Mouse (Mus musculus) C3H10T1/2 (cell line): ENCODE data around the gene D11Wsu47e. TPM values are rescaled to one million over a fixed set of nuclear protein-coding genes. Genes with fewer than 3 reads are reported as not detected.

Experiments
- polyA plus RNA-seq, 2 experiments: library from polyadenylated mRNA; unstranded; fragments of >200 nt; fragmentation: generic; extraction: Trizol; gene quantifications; one replicate each; pipeline ENCODE4 v1.2.1; 2012; ENCODE audit warnings: missing spikeins in 2 of 2

The D11Wsu47e gene
- polyA plus RNA-seq: 10 to 100 TPM in 1 of 2 experiments, 1 to 10 TPM in 1; 8.5 to 21.0 TPM

DNA sequence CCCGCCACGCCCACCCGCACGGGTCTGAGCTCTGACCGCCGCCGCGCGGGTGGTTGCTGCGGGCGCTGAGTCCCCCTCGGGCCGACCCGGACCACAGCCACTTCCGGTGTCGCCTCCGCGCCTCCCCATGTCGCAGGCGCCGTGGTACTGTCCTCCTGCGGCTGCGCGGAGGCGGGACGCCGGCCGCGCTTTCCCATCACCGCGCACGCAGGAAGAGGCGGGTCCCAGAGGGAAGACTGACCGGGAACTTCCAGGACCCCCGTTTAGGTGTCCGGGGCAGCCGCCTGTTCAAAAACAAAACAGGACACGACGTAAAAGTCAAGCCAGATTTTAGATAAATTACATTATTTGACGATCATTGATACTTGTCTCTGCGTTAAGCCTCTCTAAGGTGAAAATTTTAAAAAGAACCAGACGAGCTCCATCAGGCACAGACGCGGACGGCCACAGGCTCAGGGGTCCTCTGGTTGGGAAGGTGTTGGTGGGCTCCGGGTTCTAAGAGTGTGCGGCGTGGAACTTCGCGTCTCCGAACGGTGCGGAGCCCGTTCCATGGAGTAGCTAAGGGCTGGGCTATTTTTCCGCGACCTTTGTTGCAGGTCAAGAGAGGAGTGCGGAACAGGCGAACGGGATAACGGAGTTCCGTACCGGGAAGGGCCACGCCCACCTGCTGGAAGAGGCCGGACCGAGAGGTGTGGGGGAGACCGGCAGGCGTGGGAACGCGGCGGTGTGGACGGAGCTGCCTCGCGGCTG is at the start of gene D11Wsu47e, which contains the start of gene Fam104a:
D11Wsu47e (plus strand) TSS at position 456 of the 750 bp plus-strand sequence.
Fam104a (minus strand) TSS at position 199 of the 750 bp plus-strand sequence.

DNA sequence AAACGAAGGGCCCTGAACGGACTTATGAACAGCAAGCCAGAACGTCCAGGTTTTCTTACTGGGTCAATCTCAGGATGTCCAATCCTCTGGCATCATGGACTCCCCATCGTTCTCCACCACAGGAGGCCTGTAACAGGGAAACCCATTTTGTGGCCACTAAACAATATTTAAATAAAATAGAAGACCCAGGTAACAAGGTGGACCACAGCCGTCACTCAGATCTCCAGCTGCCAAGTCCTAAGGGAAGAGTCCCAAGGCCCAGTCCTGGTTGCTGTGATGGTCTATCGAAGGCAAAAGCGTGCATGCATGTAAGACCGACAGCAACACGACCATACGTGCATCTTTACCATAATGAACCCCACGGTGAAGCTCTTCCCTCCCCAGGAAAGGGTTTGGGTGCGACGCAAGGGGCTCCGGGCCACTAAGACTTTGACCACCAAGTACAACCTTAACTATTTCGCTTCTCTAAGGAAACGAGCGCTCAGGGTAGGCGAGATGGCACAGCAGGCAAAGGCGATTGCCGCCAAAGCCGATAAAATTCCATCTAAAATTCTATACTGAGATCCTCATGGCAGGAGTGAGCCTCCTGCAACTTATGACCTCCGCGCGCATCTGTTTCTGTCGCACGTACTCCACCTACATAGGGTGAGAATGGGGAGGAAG is 35.4 kb upstream of the D11Wsu47e start, which contains the start of gene Cog1:
Cog1 (plus strand) TSS at position 480 of the 663 bp plus-strand sequence.

DNA sequence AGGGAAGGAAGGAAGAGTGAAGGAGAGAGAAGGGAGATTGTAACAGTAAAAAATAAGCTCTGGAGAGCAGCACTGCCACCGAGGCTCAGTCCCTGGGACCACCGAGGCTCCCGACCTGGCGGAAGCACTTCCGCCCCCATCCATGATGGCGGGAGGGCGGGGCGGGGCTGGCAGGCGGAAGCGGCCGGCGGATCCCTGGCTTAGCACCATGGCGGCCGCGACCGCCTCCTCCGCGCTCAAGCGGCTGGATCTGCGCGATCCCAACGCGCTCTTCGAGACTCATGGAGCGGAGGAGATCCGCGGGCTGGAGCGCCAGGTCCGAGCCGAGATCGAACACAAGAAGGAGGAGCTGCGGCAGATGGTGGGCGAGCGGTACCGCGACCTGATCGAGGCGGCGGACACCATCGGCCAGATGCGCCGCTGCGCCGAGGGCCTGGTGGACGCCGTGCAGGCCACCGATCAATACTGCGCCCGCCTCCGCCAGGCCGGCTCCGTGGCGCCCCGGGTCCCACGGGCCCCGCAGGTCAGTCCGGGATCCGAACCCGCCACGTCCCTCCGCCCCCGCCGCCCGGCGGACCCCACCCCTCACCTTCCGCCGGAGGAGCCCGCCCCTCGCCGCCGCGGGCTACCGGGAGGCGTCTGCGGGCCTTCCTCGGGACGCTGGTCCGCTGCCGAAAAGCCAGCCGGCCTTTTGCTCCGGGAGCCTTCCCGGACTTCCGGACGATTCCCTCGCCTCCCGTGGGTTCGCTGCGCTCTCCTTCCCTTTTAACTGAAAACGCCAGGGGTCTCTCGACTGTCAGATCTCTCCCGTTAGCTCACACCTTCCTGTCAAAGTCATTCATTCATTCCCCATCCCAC is 34.6 kb upstream of the D11Wsu47e start, which contains the start of gene Slc39a11:
Slc39a11 (minus strand) TSS at position 727 of the 858 bp plus-strand sequence.

DNA sequence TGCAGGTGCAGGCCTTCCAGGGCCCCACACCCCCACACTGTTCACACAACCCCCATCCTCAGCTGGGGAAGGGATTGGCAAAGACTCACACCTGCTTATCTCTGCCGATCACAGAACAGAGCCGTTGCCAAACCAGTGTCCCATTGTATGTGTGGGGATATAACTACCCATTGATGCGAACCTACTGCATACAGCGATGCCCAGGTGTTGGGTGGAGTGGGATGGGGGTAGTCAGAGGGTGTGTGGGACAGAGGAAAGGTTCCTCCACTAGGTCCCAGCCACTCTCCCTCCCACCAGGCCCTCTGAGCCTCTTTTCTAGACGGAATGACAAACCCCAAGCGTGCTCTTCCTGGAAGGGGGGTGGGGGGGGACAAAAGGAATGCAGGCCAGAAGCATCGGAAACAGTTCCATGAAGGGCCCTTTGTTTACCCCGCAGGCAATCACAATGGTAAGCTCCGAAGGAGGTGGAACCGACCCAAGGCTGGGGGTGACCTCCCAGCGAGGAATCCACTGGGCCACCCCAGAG is 25.6 kb downstream of the D11Wsu47e start, which contains the start of gene Cpsf4l:
Cpsf4l (minus strand) TSS at position 287 of the 526 bp plus-strand sequence.

Other genes starting within 250 kb of the D11Wsu47e start
- gene Sstr2, start 65.1 kb upstream of the D11Wsu47e start, polyA plus RNA-seq: under 1 TPM in 1 of 2 experiments, not detected in 1; 0.13 TPM
- gene Cog1, start 35.2 kb upstream of the D11Wsu47e start, polyA plus RNA-seq: 10 to 100 TPM; 39.5 to 50.7 TPM
- 10 to 100 TPM in 1 of 2 experiments, 1 to 10 TPM in 1; 9.3 to 18.8 TPM for gene Slc39a11, start 34.3 kb upstream of the D11Wsu47e start, polyA plus RNA-seq
- 10 to 100 TPM; 42.0 to 46.5 TPM for gene Fam104a, start 257 bp upstream of the D11Wsu47e start, polyA plus RNA-seq
- gene Cpsf4l, start 25.6 kb downstream of the D11Wsu47e start, polyA plus RNA-seq: not detected
- 10 to 100 TPM; 19.6 to 52.5 TPM for gene Cdc42ep4, start 67.5 kb downstream of the D11Wsu47e start, polyA plus RNA-seq